8 mouse cellular contexts compared by ENCODE assay signal in genomic region chr17:46679843-46680759, GRCm38 (mm10). TPM values are rescaled to one million over a fixed set of nuclear protein-coding genes. Genes with fewer than 3 reads are reported as not detected.
DNase-seq lines count a peak whose midpoint lies in the region; ATAC-seq and TF ChIP-seq lines count a peak whose summit lies in the region.

No protein-coding gene starts in this region.

- H3K9ac ChIP-seq in heart, embryonic 13.5 days: peak overlapping the region; percentile 96

- peak overlapping the region; percentile 89 for H3K4me3 ChIP-seq in cortical plate, adult 2 months (ENCODE audit: insufficient read depth, low read length)
- H3K4me3 ChIP-seq in heart, embryonic 13.5 days: peak overlapping the region; percentile 97
- H3K4me3 ChIP-seq in megakaryocyte, embryonic 14.5 days (replicated peaks): peak overlapping the region; percentile 95

- DNase-seq in CD4-positive, CD25-positive, alpha-beta regulatory T cell, adult 2 months (ENCODE audit: low read depth, low spot score): peak; percentile 60
- peak; percentile 66 for DNase-seq in 3T3-L1 (ENCODE audit: low read depth, low spot score)
- peak; percentile 60 to 73 for DNase-seq in kidney, postnatal 25 days
- DNase-seq in spleen, postnatal 36 days (ENCODE audit: low spot score in 2 of 2): peak; percentile 38 to 45

- H3K27me3 ChIP-seq in heart, embryonic 13.5 days (replicated peaks): no peaks in the 10 kb centered on the region
- H3K27me3 ChIP-seq in megakaryocyte, embryonic 14.5 days (replicated peaks): no peaks in the 10 kb centered on the region

- no peak for TF ChIP-seq POLR2A in cortical plate, adult 2 months (IDR thresholded peaks at IDR 0.05; ENCODE audit: extremely low read depth, insufficient read depth, low read length)

- under 1% methylated on average over 34 of the region's 34 CpGs for WGBS in heart, embryonic 13.5 days

- peak overlapping the region; percentile 87 for H3K4me2 ChIP-seq in heart, embryonic 13.5 days

- H3K27ac ChIP-seq in cortical plate, adult 2 months (ENCODE audit: insufficient read depth, low read length): no peak overlapping the region
- peak overlapping the region; percentile 96 for H3K27ac ChIP-seq in heart, embryonic 13.5 days (replicated peaks)

- H3K9me3 ChIP-seq in heart, embryonic 13.5 days: no peaks in the 10 kb centered on the region
- H3K9me3 ChIP-seq in megakaryocyte, embryonic 14.5 days: no peaks in the 10 kb centered on the region

- peaks cover 62% of the 10 kb centered on the region for H3K36me3 ChIP-seq in heart, embryonic 13.5 days
- H3K36me3 ChIP-seq in megakaryocyte, embryonic 14.5 days (replicated peaks; ENCODE audit: low read length): peaks cover 76% of the 10 kb centered on the region

- no peak for ATAC-seq in CD4-positive, CD25-positive, alpha-beta regulatory T cell, adult 4 months
- peak; percentile 8; the same call in 1 of the 2 replicates for ATAC-seq in heart, embryonic 13.5 days (ENCODE audit: extremely low read depth, insufficient number of reproducible peaks, low FRiP score, low TSS enrichment)

- no peak for TF ChIP-seq CTCF in cortical plate, adult 2 months (IDR thresholded peaks at IDR 0.05; ENCODE audit: extremely low read depth, insufficient read depth, low read length)

- peaks cover 3% of the 10 kb centered on the region; the same call in 1 of the 2 replicates for H3K4me1 ChIP-seq in cortical plate, adult 2 months (ENCODE audit: control insufficient read depth, insufficient read depth, low read length)
- peaks cover 42% of the 10 kb centered on the region for H3K4me1 ChIP-seq in heart, embryonic 13.5 days
- peaks cover 63% of the 10 kb centered on the region for H3K4me1 ChIP-seq in megakaryocyte, embryonic 14.5 days

RNA-seq across cellular contexts. Expression of gene Klhdc3, which starts 0.6 kb away (rescaled TPM):
- polyA plus RNA-seq in CD4-positive, CD25-positive, alpha-beta regulatory T cell, adult 4 months (2017; shearing (Covaris generic)): 10 to 100 TPM; 22.1 to 25.8 TPM
- 254 and 268 TPM in 2 replicates for polyA plus RNA-seq in cortical plate, adult 2 months (2012; rRNA removed)
- 136 and 148 TPM in 2 replicates for polyA plus RNA-seq in heart, embryonic 13.5 days (2015; fragmentation: Nextera tagmentation; extraction: Ambion mirVana)
- 322 and 388 TPM in 2 replicates for polyA plus RNA-seq in megakaryocyte, embryonic 14.5 days (2012; ENCODE audit: insufficient read depth, low replicate concordance)

RNA-seq across cellular contexts. Expression of gene Mea1, which starts 1.5 kb away (rescaled TPM):
- polyA plus RNA-seq in CD4-positive, CD25-positive, alpha-beta regulatory T cell, adult 4 months (2017; shearing (Covaris generic)): 100 to 1,000 TPM; 185 to 202 TPM
- 154 and 157 TPM in 2 replicates for polyA plus RNA-seq in cortical plate, adult 2 months (2012; rRNA removed)
- polyA plus RNA-seq in heart, embryonic 13.5 days (2015; fragmentation: Nextera tagmentation; extraction: Ambion mirVana): 122 and 142 TPM in 2 replicates
- polyA plus RNA-seq in megakaryocyte, embryonic 14.5 days (2012; ENCODE audit: insufficient read depth, low replicate concordance): 145 and 216 TPM in 2 replicates

RNA-seq across cellular contexts. Expression of gene Rrp36, which starts 5.9 kb away (rescaled TPM):
- 10 to 100 TPM; 47.2 to 62.6 TPM for polyA plus RNA-seq in CD4-positive, CD25-positive, alpha-beta regulatory T cell, adult 4 months (2017; shearing (Covaris generic))
- 28.1 and 29.5 TPM in 2 replicates for polyA plus RNA-seq in cortical plate, adult 2 months (2012; rRNA removed)
- polyA plus RNA-seq in heart, embryonic 13.5 days (2015; fragmentation: Nextera tagmentation; extraction: Ambion mirVana): 37.6 and 40.3 TPM in 2 replicates
- polyA plus RNA-seq in megakaryocyte, embryonic 14.5 days (2012; ENCODE audit: insufficient read depth, low replicate concordance): 9.4 and 30.6 TPM in 2 replicates

RNA-seq across cellular contexts. Expression of gene Ppp2r5d, which starts 24.8 kb away (rescaled TPM):
- polyA plus RNA-seq in CD4-positive, CD25-positive, alpha-beta regulatory T cell, adult 4 months (2017; shearing (Covaris generic)): 10 to 100 TPM; 19.7 to 31.4 TPM
- 97.4 and 98.9 TPM in 2 replicates for polyA plus RNA-seq in cortical plate, adult 2 months (2012; rRNA removed)
- 54.9 and 57.7 TPM in 2 replicates for polyA plus RNA-seq in heart, embryonic 13.5 days (2015; fragmentation: Nextera tagmentation; extraction: Ambion mirVana)
- 33.5 and 37.7 TPM in 2 replicates for polyA plus RNA-seq in megakaryocyte, embryonic 14.5 days (2012; ENCODE audit: insufficient read depth, low replicate concordance)

RNA-seq across cellular contexts. Expression of gene Cul7, which starts 30.0 kb away (rescaled TPM):
- polyA plus RNA-seq in CD4-positive, CD25-positive, alpha-beta regulatory T cell, adult 4 months (2017; shearing (Covaris generic)): 1 to 10 TPM; 3.3 to 5.9 TPM
- polyA plus RNA-seq in cortical plate, adult 2 months (2012; rRNA removed): 25.8 and 27.4 TPM in 2 replicates
- 41.1 and 41.4 TPM in 2 replicates for polyA plus RNA-seq in heart, embryonic 13.5 days (2015; fragmentation: Nextera tagmentation; extraction: Ambion mirVana)
- 90.0 and 167 TPM in 2 replicates for polyA plus RNA-seq in megakaryocyte, embryonic 14.5 days (2012; ENCODE audit: insufficient read depth, low replicate concordance)
